Mouse (Mus musculus) lung, embryonic 15.5 days (tissue): ENCODE results near the gene Bace1. TPM values are rescaled to one million over a fixed set of nuclear protein-coding genes. Genes with fewer than 3 reads are reported as not detected.
A peak's percentile ranks its signal among the peaks of the same experiment; 100 is the strongest.

Source experiments
- ATAC-seq: fragments of 200-750 bp; cut with Nextera tagmentation; 2 replicates; pipeline ENCODE4 v1.8.0; 2017; ENCODE audit warnings: moderate number of reproducible peaks, borderline replicate concordance; ENCODE audit not compliant: low FRiP score, low TSS enrichment; ENCODE audit errors: extremely low read depth
- H3K27ac ChIP-seq: fragments of 300-500 bp; sonication (generic); 2 replicates; pipeline ENCODE4 v1.5.1; 2015; ENCODE audit warnings: moderate library complexity, mild to moderate bottlenecking, inconsistent platforms
- H3K27me3 ChIP-seq: fragments of 300-500 bp; sonication (generic); 2 replicates; pipeline ENCODE4 v1.6.1; 2015; ENCODE audit warnings: inconsistent platforms
- H3K36me3 ChIP-seq: fragments of 300-500 bp; sonication (generic); 2 replicates; pipeline ENCODE4 v1.6.1; 2015; ENCODE audit warnings: inconsistent platforms
- H3K4me1 ChIP-seq: fragments of 300-500 bp; sonication (generic); 2 replicates; pipeline ENCODE4 v1.6.1; 2015; ENCODE audit warnings: inconsistent platforms
- H3K4me2 ChIP-seq: fragments of 300-500 bp; sonication (generic); 2 replicates; pipeline ENCODE4 v1.6.1; 2015; ENCODE audit warnings: inconsistent platforms, mild to moderate bottlenecking, moderate library complexity
- H3K4me3 ChIP-seq: fragments of 300-500 bp; sonication (generic); 2 replicates; pipeline ENCODE4 v1.5.1; 2015; ENCODE audit warnings: mild to moderate bottlenecking, inconsistent platforms
- H3K9ac ChIP-seq: fragments of 300-500 bp; sonication (generic); 2 replicates; pipeline ENCODE4 v1.6.1; 2015; ENCODE audit warnings: inconsistent platforms
- H3K9me3 ChIP-seq: fragments of 300-500 bp; sonication (generic); 2 replicates; pipeline ENCODE4 v1.6.1; 2016; ENCODE audit warnings: inconsistent platforms
- WGBS: fragments of 180-500 bp; shearing (Covaris S2); methylation state at CpG from one replicate; pipeline ENCODE4 v1.1.7; 2015; 5-methylcytosine and 5-hydroxymethylcytosine counted together
- polyA plus RNA-seq: library from polyadenylated mRNA; unstranded; fragments of >200 nt; fragmentation: Nextera tagmentation; extraction: Ambion mirVana; gene quantifications from 2 replicates; pipeline ENCODE4 v1.2.1, GENCODE M21; 2015

Bace1 gene
- polyA plus RNA-seq, 1 experiment from 2014 or later = 26.2 TPM

DNA sequence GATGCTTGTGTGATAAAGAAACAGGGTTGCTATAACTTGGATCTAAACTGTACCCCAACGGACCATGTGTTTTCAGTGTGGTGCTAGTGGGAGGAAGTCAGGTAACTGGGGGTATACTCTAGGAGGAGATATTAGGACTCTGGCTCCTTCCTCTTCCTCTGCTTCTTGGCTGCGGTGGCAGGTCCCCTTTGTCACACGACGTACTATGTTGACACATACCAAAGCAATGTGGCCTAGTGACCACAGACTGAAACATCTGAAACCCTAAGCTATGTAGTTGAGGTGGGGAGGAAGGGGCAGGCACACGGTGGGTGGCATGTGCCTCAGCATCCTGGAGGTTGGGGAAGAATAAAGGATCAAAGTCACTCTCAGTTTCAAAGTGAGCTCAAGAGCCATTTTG is 12.9 kb downstream of the Bace1 start:
- no peak for ATAC-seq
- H3K36me3 ChIP-seq = 0 out of 2 replicates have a peak, but pooled peaks cover 6% of the 10 kb centered on the region
- H3K9ac ChIP-seq = no peak overlapping the region
- H3K4me1 ChIP-seq = peaks cover 17% of the 10 kb centered on the region
- no peak overlapping the region for H3K4me3 ChIP-seq
- 44% methylated on average over 5 of the region's 5 CpGs for WGBS
- H3K27me3 ChIP-seq = no peaks in the 10 kb centered on the region
- no peaks in the 10 kb centered on the region for H3K9me3 ChIP-seq
- H3K27ac ChIP-seq = no peak overlapping the region
- no peak overlapping the region for H3K4me2 ChIP-seq

GRCm38 (mm10) chr9:45851776-45852175 is 13.4 kb downstream of the Bace1 start:
- Histone ChIP-seq H3K4me1 (peaks cover 17% of the 10 kb centered on the region), H3K27ac (no peak overlapping the region), H3K9ac (no peak overlapping the region), H3K27me3 (no peaks in the 10 kb centered on the region), H3K9me3 (no peaks in the 10 kb centered on the region), H3K4me2 (no peak overlapping the region), H3K36me3 (0 out of 2 replicates have a peak, but pooled peaks cover 6% of the 10 kb centered on the region), H3K4me3 (no peak overlapping the region)
- no peak for ATAC-seq
- WGBS = 83% methylated on average over 2 of the region's 2 CpGs

GRCm38 (mm10) chr9:45853695-45854094 is 15.3 kb downstream of the Bace1 start:
- Histone ChIP-seq H3K36me3 (peaks cover 19% of the 10 kb centered on the region), H3K4me1 (peaks cover 17% of the 10 kb centered on the region), H3K4me2 (no peak overlapping the region), H3K9ac (no peak overlapping the region), H3K4me3 (no peak overlapping the region), H3K27ac (no peak overlapping the region), H3K27me3 (no peaks in the 10 kb centered on the region), H3K9me3 (no peaks in the 10 kb centered on the region)
- WGBS = 98% methylated on average over 2 of the region's 2 CpGs
- no peak for ATAC-seq

DNA sequence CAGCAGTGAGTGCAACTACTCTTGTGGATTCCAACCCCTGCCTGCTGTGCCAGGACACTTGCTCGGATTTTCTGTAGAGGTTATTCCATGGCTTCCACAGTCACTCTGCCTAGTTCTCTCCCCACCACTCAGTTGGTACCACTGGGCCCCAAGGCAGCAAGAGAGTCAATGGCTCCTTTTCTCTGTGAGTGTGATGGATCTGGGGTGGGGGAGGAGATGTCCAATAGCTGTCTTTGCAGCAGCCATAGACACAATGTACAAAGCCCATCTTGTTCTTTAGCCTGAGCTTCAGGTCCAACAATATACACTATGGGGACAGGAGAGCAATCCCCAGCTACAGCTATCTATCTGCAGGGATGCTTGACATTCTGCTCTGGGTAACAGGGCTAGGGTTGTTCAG is 15.8 kb downstream of the Bace1 start:
- Histone ChIP-seq H3K36me3 (peaks cover 23% of the 10 kb centered on the region), H3K9ac (no peak overlapping the region), H3K4me1 (peaks cover 15% of the 10 kb centered on the region), H3K9me3 (no peaks in the 10 kb centered on the region), H3K27ac (no peak overlapping the region), H3K4me2 (no peak overlapping the region), H3K27me3 (no peaks in the 10 kb centered on the region), H3K4me3 (no peak overlapping the region)
- 86% methylated on average over 1 of the region's 1 CpGs for WGBS
- no peak for ATAC-seq

DNA sequence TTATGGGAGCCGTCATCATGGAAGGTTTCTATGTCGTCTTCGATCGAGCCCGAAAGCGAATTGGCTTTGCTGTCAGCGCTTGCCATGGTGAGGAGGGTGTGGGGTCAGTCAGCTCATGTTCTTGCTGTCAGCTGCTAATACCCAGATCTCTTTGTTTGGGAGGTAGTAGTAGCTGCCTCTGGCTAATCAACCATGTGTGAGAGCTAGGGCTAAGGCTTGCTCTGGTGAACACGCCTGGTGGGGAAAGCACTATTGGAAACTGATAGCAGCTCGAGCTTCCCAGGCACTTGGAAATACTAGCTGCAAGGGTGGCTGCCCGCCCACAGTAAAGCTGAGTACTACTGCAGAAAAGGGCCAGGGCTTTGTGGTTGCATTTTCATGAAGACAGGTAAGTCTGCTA is 21.0 kb downstream of the Bace1 start:
- Histone ChIP-seq H3K27ac (no peak overlapping the region), H3K9me3 (no peaks in the 10 kb centered on the region), H3K9ac (no peak overlapping the region), H3K4me1 (no peaks in the 10 kb centered on the region), H3K4me2 (no peak overlapping the region), H3K36me3 (peaks cover 60% of the 10 kb centered on the region), H3K27me3 (no peaks in the 10 kb centered on the region), H3K4me3 (no peak overlapping the region)
- 91% methylated on average over 10 of the region's 10 CpGs for WGBS
- ATAC-seq = no peak

DNA sequence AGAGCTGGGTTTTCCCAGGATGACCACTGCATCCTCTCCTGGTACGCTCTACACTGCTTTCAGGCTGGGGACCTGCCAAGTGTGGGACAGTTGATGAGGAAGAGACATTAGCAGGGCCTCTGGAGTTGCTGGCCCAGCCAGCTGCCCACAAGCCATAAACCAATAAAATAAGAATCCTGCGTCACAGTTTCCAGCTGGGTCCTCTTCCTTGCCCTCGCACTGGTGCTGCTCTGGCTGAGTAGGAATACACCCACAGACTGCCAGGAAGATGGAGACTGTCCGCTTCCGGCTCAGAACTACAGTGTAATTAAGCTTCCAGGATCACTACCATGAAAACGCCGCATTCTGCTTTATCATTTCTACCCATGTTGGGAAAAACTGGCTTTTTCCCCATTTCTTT is 23.4 kb downstream of the Bace1 start:
- WGBS = 91% methylated on average over 7 of the region's 7 CpGs
- ATAC-seq = no peak

DNA sequence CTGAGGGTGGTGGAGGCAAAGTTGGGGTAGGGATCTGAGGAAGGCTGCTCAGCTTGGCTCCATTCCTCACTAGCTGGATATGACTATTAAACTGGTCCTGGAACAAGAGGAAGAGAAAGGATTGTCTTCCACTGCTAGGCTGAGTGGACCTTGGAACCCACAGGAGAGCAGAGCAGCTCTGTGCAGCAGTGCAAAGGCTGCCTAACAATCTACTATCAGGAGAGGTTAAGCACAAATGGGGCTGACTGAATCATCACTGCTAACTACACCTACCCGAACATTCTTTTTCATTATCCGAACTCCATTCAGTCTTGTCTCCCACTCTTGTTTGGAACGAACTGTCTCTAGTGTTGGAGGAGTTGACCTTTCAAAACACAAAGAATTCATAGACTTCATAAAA is 30.8 kb downstream of the Bace1 start:
- H3K4me1 ChIP-seq = no peaks in the 10 kb centered on the region
- H3K27me3 ChIP-seq = no peaks in the 10 kb centered on the region
- no peak overlapping the region for H3K27ac ChIP-seq
- no peaks in the 10 kb centered on the region for H3K9me3 ChIP-seq
- no peak overlapping the region for H3K4me2 ChIP-seq
- H3K4me3 ChIP-seq = no peak overlapping the region
- ATAC-seq = no peak
- 91% methylated on average over 3 of the region's 3 CpGs for WGBS
- H3K9ac ChIP-seq = no peak overlapping the region
- H3K36me3 ChIP-seq = peaks cover 78% of the 10 kb centered on the region

More for the DNA sequence above, 23.4 kb downstream of the Bace1 start:
- no peak overlapping the region for H3K9ac ChIP-seq
- H3K36me3 ChIP-seq = peaks cover 77% of the 10 kb centered on the region
- no peak overlapping the region for H3K4me3 ChIP-seq
- no peaks in the 10 kb centered on the region for H3K4me1 ChIP-seq
- no peak overlapping the region for H3K27ac ChIP-seq
- H3K27me3 ChIP-seq = no peaks in the 10 kb centered on the region
- no peak overlapping the region for H3K4me2 ChIP-seq
- H3K9me3 ChIP-seq = no peaks in the 10 kb centered on the region

GRCm38 (mm10) chr9:45870265-45870664 is 31.9 kb downstream of the Bace1 start:
- H3K36me3 ChIP-seq = peaks cover 67% of the 10 kb centered on the region
- 67% methylated on average over 3 of the region's 3 CpGs for WGBS
- no peak overlapping the region for H3K4me2 ChIP-seq
- H3K27me3 ChIP-seq = no peaks in the 10 kb centered on the region
- H3K27ac ChIP-seq = no peak overlapping the region
- no peak overlapping the region for H3K9ac ChIP-seq
- H3K9me3 ChIP-seq = no peaks in the 10 kb centered on the region
- no peak overlapping the region for H3K4me3 ChIP-seq
- no peak for ATAC-seq
- no peaks in the 10 kb centered on the region for H3K4me1 ChIP-seq

DNA sequence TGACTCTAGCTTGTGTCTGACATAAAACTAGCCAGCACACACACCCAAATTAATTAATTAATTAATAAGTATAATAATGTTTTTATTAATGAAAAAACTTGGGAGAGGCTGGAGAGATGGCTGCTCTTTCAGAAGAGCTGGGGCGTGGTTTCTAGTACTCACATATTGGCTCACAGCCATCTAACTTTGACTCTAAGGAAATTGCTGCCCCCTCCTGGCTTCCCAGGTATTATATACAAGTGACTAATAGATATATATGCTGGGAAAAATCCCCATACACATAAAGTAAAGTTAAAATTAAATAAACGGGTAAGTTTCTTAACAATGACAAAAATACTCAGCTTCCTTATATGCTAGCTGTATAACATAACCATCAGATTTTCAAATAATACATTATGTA is 39.5 kb downstream of the Bace1 start:
- H3K9ac ChIP-seq = no peak overlapping the region
- no peak overlapping the region for H3K4me2 ChIP-seq
- H3K27ac ChIP-seq = no peak overlapping the region
- no peak for ATAC-seq
- H3K4me1 ChIP-seq = no peaks in the 10 kb centered on the region
- no peaks in the 10 kb centered on the region for H3K27me3 ChIP-seq
- 50% methylated on average over 2 of the region's 2 CpGs for WGBS
- no peak overlapping the region for H3K4me3 ChIP-seq
- peaks cover 31% of the 10 kb centered on the region for H3K36me3 ChIP-seq
- no peaks in the 10 kb centered on the region for H3K9me3 ChIP-seq

GRCm38 (mm10) chr9:45893681-45894080 is 55.3 kb downstream of the Bace1 start:
- Histone ChIP-seq H3K9me3 (no peaks in the 10 kb centered on the region), H3K4me3 (no peak overlapping the region), H3K36me3 (peaks cover 77% of the 10 kb centered on the region), H3K9ac (no peak overlapping the region), H3K27ac (no peak overlapping the region), H3K4me1 (no peaks in the 10 kb centered on the region), H3K27me3 (no peaks in the 10 kb centered on the region), H3K4me2 (no peak overlapping the region)
- ATAC-seq = no peak

DNA sequence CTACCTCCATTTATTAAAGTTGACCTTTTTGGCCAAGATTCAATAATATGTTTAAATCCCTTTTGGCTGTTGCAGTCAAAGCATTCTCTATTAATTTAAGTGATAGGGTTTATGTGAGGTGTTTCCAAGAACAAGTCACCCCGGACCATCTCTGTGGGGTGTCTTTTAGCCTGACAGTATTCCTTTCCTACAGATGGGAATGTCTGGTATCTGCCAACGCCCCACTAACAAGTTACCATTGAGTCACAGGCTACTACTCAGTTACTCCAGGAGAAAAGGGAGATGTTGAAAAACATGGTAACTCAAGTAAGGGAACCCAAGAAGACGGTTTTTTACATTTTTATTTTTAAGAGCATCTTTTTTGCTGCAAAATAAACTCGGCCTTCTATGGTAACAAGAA is 66.8 kb downstream of the Bace1 start:
- no peaks in the 10 kb centered on the region for H3K27me3 ChIP-seq
- peak overlapping the region; percentile 93; the same call in 1 of the 2 replicates for H3K27ac ChIP-seq
- peaks cover 28% of the 10 kb centered on the region for H3K36me3 ChIP-seq
- H3K9me3 ChIP-seq = no peaks in the 10 kb centered on the region
- peaks cover 21% of the 10 kb centered on the region for H3K4me1 ChIP-seq
- peak overlapping the region; percentile 67 for H3K4me2 ChIP-seq
- H3K9ac ChIP-seq = peak overlapping the region; percentile 77
- peak overlapping the region; percentile 77 for H3K4me3 ChIP-seq
- no peak for ATAC-seq
- WGBS = 53% methylated on average over 4 of the region's 4 CpGs

DNA sequence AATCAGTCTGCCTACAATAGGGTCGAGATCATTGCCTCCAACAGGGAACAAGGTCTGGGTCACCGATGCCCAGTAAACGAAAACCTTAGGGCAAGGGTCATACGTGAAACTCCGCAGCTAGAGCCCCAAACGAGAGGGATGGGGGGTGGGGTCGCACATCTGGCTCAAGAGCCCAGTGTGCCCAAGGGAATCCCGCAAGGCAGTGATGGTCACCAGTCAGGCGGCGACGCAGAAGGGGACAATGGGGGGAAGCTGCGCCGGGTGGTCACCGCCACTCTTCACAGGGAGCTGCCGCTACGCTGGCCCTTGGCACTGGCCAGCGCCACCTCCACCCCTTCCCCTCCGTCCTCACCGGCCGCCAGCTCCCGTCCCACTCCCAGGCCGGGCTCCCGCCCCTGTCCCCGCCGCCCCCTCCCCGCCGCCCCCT is 67.4 kb downstream of the Bace1 start:
- H3K4me2 ChIP-seq = peak overlapping the region; percentile 67
- peaks cover 21% of the 10 kb centered on the region for H3K4me1 ChIP-seq
- WGBS = under 1% methylated on average over 23 of the region's 27 CpGs
- H3K9me3 ChIP-seq = no peaks in the 10 kb centered on the region
- peak; percentile 70 for ATAC-seq
- peak overlapping the region; percentile 77 for H3K4me3 ChIP-seq
- H3K27me3 ChIP-seq = no peaks in the 10 kb centered on the region
- H3K9ac ChIP-seq = peak overlapping the region; percentile 77
- H3K36me3 ChIP-seq = peaks cover 35% of the 10 kb centered on the region
- peak overlapping the region; percentile 93 for H3K27ac ChIP-seq
